Mouse (Mus musculus): ENCODE measurements around the gene Mbd4. TPM values are rescaled to one million over a fixed set of nuclear protein-coding genes. Genes with fewer than 3 reads are reported as not detected.
"Not testable (repeated sequence)": the region's sequence is repeated elsewhere in the genome, so short reads cannot be mapped to it uniquely, and the experiment has no call there.

Mbd4 gene
- polyA plus RNA-seq, 1 experiment from 2014 or later: 20.9 TPM

DNA sequence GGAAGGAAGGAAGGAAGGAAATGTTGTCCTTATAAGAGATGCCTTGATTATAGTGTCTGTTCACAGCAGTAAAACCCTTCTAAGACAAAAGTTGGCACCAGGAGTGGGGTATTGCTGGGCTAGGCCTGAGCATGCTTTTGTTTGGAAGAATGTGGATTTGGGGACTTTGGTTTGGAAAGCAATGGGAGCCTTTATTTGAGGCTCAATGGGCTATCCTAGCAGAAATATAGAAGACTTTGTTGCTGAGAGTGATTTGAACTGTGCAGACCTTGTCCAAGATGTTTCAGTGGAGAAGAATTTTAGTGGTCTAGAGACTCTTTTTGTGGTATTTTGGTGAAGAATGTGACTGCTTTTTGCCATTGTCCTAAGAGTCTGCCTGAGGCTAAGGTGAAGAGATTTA is 19.3 kb downstream of the Mbd4 start:
- no peak overlapping the region for H3K4me3 ChIP-seq (ENCODE audit: low read length)
- H3K9me3 ChIP-seq (ENCODE audit: control insufficient read depth, low read length): no peaks in the 10 kb centered on the region
- no peaks in the 10 kb centered on the region for H3K27me3 ChIP-seq (ENCODE audit: control insufficient read depth, insufficient read depth, low read length)
- H3K36me3 ChIP-seq (ENCODE audit: control insufficient read depth, insufficient read depth, low read length): no peaks in the 10 kb centered on the region
- no peak overlapping the region for H3K4me2 ChIP-seq (replicated peaks; ENCODE audit: low read depth, low read length)
- no peak for ATAC-seq (ENCODE audit: low FRiP score, low TSS enrichment)
- H3K9ac ChIP-seq (ENCODE audit: low read depth, low read length): no peak overlapping the region
- no peak overlapping the region for H3K27ac ChIP-seq (ENCODE audit: low read depth, low read length)
- H3K4me1 ChIP-seq (ENCODE audit: control insufficient read depth, insufficient read depth, low read length): no peaks in the 10 kb centered on the region

DNA sequence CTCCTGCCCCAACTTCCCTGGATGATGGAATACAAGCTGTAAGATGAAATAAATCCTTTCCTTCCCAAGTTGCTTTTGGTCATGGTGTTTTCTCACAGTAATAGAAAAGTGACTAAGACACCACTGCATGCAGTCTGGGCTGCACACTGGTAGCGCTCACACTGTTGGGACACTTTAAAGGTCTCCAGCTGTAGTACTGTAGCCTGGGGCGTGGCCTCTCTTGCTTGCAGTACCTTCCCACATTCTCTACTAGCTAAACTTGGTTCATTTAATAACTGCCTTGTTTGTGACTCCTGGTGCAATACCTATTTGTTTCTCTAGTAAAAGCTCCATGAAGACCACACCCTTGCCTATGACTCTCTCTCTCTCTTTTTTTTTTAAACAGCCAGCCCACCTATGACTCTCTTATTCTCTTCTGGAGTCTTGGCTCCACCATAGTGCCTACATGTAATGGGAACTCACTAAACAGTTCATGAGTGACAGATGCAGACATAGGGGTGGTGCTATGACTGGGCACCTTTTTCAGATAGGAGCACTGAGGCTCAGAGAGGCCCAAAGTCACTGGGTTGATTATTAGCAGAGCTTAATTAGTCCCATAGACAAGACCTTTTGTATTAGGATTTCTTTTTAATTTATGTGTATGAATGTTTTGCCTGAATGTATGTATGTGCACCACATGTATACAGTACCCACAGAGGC is 20.9 kb downstream of the Mbd4 start:
- Histone ChIP-seq H3K4me3 (ENCODE audit: low read length) (no peak overlapping the region), H3K36me3 (ENCODE audit: control insufficient read depth, insufficient read depth, low read length) (no peaks in the 10 kb centered on the region), H3K4me2 (replicated peaks; ENCODE audit: low read depth, low read length) (no peak overlapping the region), H3K27ac (ENCODE audit: low read depth, low read length) (no peak overlapping the region), H3K4me1 (ENCODE audit: control insufficient read depth, insufficient read depth, low read length) (no peaks in the 10 kb centered on the region), H3K27me3 (ENCODE audit: control insufficient read depth, insufficient read depth, low read length) (no peaks in the 10 kb centered on the region), H3K9ac (ENCODE audit: low read depth, low read length) (no peak overlapping the region), H3K9me3 (ENCODE audit: control insufficient read depth, low read length) (no peaks in the 10 kb centered on the region)
- no peak for ATAC-seq (ENCODE audit: low FRiP score, low TSS enrichment)
- 84% methylated on average over 2 of the region's 2 CpGs for WGBS

DNA sequence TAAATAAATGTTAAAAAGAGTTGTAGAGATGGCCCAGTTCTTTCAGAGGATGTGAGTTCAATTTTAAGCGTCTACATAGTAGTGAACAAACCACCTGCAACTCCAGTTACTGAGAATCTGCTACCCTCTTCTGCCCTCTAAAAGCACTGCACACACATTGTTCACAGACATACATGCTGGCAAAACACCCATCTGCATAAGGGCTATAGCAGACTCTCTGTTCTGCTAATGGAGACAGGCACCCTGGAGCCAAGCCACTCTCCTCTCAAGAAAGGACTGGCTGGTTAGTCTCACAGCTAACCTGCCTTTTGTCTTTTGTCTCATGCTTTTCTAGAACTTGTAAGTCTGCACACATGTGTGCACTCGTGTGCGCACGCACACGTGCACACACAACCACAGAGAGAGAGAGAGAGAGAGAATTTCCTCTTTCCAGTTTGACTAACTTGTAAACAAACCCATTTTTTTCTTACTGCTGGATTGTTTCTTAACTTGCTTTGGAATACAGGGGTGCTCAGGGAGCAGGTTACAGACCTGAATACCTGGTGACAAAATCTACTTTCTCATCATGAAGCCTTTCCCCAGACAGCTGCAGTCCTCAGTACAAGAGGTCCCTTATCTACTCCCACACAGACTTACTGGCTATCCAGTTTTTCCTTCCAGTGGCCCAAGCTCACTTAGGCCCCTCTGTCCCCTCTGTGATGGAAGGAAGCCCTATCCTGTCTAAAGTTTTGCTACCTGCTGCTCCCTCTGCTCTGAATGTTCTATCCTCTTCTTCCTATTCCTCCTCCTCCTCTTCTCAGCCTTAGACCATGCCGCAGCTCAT is 22.2 kb downstream of the Mbd4 start:
- Histone ChIP-seq H3K27me3 (ENCODE audit: control insufficient read depth, insufficient read depth, low read length) (no peaks in the 10 kb centered on the region), H3K27ac (ENCODE audit: low read depth, low read length) (no peak overlapping the region), H3K36me3 (ENCODE audit: control insufficient read depth, insufficient read depth, low read length) (no peaks in the 10 kb centered on the region), H3K4me2 (replicated peaks; ENCODE audit: low read depth, low read length) (no peak overlapping the region), H3K4me3 (ENCODE audit: low read length) (no peak overlapping the region), H3K9ac (ENCODE audit: low read depth, low read length) (no peak overlapping the region), H3K4me1 (ENCODE audit: control insufficient read depth, insufficient read depth, low read length) (no peaks in the 10 kb centered on the region), H3K9me3 (ENCODE audit: control insufficient read depth, low read length) (no peaks in the 10 kb centered on the region)
- ATAC-seq (ENCODE audit: low FRiP score, low TSS enrichment): no peak
- 82% methylated on average over 6 of the region's 6 CpGs for WGBS

DNA sequence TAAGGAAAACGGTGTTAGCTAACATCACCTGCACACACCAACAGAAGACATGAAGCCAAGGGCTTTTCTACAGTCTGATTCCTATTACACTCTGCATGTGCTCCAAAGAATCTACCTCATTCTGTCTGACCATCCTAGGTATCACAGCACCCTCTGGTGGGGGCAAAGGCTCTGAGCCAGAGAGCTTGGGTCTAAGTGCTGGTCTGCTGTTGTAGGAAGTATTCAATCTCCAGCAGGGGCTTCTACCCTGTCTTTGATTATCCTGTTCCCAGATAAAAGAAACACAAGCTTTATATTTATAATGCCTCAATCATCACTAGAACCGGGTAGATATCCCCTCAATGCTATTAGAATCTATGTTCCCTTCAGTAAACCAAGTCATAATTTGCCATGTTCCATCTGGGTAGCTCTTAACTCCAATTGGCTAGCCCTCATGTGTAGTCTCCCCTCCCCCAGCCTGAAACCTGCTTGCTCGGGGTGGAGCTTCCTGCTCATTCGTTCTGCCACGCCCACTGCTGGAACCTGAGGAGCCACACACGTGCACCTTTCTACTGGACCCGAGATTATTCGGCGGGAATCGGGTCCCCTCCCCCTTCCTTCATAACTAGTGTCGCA is 29.2 kb downstream of the Mbd4 start:
- H3K36me3 ChIP-seq (ENCODE audit: control insufficient read depth, insufficient read depth, low read length); H3K27me3 ChIP-seq (ENCODE audit: control insufficient read depth, insufficient read depth, low read length); H3K27ac ChIP-seq (ENCODE audit: low read depth, low read length); H3K9ac ChIP-seq (ENCODE audit: low read depth, low read length); H3K9me3 ChIP-seq (ENCODE audit: control insufficient read depth, low read length); H3K4me1 ChIP-seq (ENCODE audit: control insufficient read depth, insufficient read depth, low read length): not testable (repeated sequence)
- ATAC-seq (ENCODE audit: low FRiP score, low TSS enrichment): peak; percentile 98
- H3K4me3 ChIP-seq (ENCODE audit: low read length): peak overlapping the region; percentile 17; the same call in 1 of the 2 replicates
- peak overlapping the region; percentile 21; the same call in 1 of the 2 replicates for H3K4me2 ChIP-seq (replicated peaks; ENCODE audit: low read depth, low read length)
- 6% methylated on average over 5 of the region's 11 CpGs for WGBS

DNA sequence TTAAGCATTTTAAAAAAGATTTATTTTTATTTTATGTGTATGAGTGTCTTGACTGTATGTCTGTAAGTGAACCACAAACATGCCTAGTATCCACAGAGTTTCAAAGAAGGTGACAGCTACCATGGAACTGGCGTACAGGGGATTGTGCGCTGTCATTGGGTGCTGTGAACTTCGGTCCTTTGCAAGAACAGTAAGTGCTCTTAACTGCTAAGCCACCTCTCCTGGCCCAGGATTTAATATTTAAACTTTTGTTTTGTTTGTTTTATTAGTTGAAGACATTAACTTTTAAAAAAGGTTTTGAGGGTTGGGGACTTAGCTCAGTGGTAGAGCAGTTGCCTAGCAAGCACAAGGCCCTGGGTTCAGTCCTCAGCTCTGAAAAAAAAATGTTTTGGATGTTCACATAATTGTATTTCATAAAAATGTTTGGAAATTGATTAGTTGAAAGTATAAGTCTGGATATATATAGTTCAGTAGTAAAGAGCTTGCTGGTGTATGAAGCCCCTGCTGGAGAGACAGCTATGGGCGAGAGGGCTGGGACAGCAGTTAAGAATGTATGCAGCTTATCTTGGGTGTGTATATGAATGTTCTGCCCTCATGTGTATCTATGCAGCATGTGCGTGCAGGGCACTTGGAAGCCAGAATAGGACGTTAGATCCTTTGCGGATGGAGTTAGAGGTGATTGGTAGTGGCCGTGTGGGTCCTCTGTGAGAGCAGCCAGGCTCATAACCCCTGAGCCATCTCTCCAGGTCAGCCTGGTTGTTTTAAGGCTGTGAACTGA is 31.8 kb downstream of the Mbd4 start:
- WGBS: 88% methylated on average over 8 of the region's 8 CpGs
- Histone ChIP-seq H3K27me3 (ENCODE audit: control insufficient read depth, insufficient read depth, low read length) (no peaks in the 10 kb centered on the region), H3K4me2 (replicated peaks; ENCODE audit: low read depth, low read length) (no peak overlapping the region), H3K27ac (ENCODE audit: low read depth, low read length) (no peak overlapping the region), H3K36me3 (ENCODE audit: control insufficient read depth, insufficient read depth, low read length) (no peaks in the 10 kb centered on the region), H3K9me3 (ENCODE audit: control insufficient read depth, low read length) (no peaks in the 10 kb centered on the region), H3K9ac (ENCODE audit: low read depth, low read length) (no peak overlapping the region), H3K4me3 (ENCODE audit: low read length) (no peak overlapping the region), H3K4me1 (ENCODE audit: control insufficient read depth, insufficient read depth, low read length) (no peaks in the 10 kb centered on the region)
- ATAC-seq (ENCODE audit: low FRiP score, low TSS enrichment): no peak

DNA sequence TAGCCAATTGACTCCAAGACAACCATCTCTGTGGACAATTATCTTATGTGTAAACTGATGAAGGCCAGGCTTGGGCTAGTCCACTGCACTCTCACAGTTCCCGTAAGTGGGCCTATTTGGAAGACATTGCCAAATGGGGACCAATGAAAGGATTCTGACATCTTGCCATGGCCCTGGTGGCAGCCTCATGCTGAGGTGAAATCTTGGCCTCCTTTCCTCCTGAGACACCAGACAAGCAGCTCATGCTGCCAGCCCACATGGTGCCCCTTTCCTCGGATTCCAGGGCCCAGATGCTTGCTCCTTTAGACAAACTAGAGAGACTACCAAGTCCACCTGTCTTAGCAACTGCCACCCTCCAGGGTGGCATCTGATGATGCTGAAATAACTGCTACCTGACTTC is 35.0 kb downstream of the Mbd4 start:
- Histone ChIP-seq H3K9ac (ENCODE audit: low read depth, low read length) (no peak overlapping the region), H3K27me3 (ENCODE audit: control insufficient read depth, insufficient read depth, low read length) (no peaks in the 10 kb centered on the region), H3K27ac (ENCODE audit: low read depth, low read length) (no peak overlapping the region), H3K4me1 (ENCODE audit: control insufficient read depth, insufficient read depth, low read length) (no peaks in the 10 kb centered on the region), H3K9me3 (ENCODE audit: control insufficient read depth, low read length) (no peaks in the 10 kb centered on the region), H3K4me2 (replicated peaks; ENCODE audit: low read depth, low read length) (no peak overlapping the region), H3K4me3 (ENCODE audit: low read length) (no peak overlapping the region), H3K36me3 (ENCODE audit: control insufficient read depth, insufficient read depth, low read length) (no peaks in the 10 kb centered on the region)
- ATAC-seq (ENCODE audit: low FRiP score, low TSS enrichment): no peak
- WGBS: 72% methylated on average over 2 of the region's 2 CpGs

DNA sequence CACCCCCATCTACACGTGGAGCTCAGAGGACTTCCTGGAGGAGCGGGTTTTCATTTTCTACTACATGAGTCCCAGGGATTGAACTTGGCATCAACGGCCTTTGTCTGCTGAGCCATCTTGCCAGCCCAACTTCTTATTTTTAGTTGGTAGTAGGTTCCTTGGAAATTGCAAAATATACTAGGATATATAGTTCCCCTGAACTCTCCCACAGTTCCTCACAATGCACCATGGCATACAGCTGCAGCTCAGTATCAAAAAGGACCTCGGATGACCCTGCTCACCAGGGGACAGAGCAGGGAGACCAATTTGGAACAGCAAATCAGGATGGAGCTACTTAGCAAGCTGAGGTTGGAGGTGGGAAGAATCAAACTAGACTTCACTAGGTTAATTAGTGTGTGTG is 38.1 kb downstream of the Mbd4 start:
- H3K9me3 ChIP-seq (ENCODE audit: control insufficient read depth, low read length): no peaks in the 10 kb centered on the region
- no peaks in the 10 kb centered on the region for H3K36me3 ChIP-seq (ENCODE audit: control insufficient read depth, insufficient read depth, low read length)
- no peak for ATAC-seq (ENCODE audit: low FRiP score, low TSS enrichment)

DNA sequence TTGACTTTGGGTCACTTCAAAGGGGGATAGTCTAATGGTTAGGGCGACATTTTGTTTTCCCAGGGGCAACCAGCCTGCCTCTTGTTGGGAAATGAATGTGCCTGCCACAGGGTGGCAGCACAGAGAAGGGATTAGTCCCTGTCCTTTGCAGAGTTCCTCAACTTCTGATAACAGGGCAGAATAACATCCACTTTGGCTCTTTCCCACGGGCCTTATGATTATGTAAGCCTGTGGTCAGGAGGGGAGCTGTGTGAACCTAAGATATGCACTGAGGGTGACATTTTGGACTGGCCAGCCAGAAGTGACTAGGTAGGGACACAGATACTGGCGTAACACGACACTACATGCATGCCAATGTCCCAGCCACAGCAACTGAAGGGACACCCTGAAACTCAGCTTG is 39.1 kb downstream of the Mbd4 start:
- Histone ChIP-seq H3K4me2 (replicated peaks; ENCODE audit: low read depth, low read length) (no peak overlapping the region), H3K36me3 (ENCODE audit: control insufficient read depth, insufficient read depth, low read length) (no peaks in the 10 kb centered on the region), H3K4me1 (ENCODE audit: control insufficient read depth, insufficient read depth, low read length) (no peaks in the 10 kb centered on the region), H3K9ac (ENCODE audit: low read depth, low read length) (0 out of 2 replicates have a peak overlapping the region, but pooled peaks have one; percentile 18), H3K9me3 (ENCODE audit: control insufficient read depth, low read length) (no peaks in the 10 kb centered on the region), H3K27me3 (ENCODE audit: control insufficient read depth, insufficient read depth, low read length) (no peaks in the 10 kb centered on the region), H3K27ac (ENCODE audit: low read depth, low read length) (no peak overlapping the region), H3K4me3 (ENCODE audit: low read length) (no peak overlapping the region)
- ATAC-seq (ENCODE audit: low FRiP score, low TSS enrichment): no peak
- WGBS: 37% methylated on average over 4 of the region's 4 CpGs

More for the DNA sequence above, 38.1 kb downstream of the Mbd4 start:
- Histone ChIP-seq H3K27ac (ENCODE audit: low read depth, low read length) (no peak overlapping the region), H3K27me3 (ENCODE audit: control insufficient read depth, insufficient read depth, low read length) (no peaks in the 10 kb centered on the region), H3K4me3 (ENCODE audit: low read length) (no peak overlapping the region), H3K4me2 (replicated peaks; ENCODE audit: low read depth, low read length) (no peak overlapping the region), H3K9ac (ENCODE audit: low read depth, low read length) (no peak overlapping the region), H3K4me1 (ENCODE audit: control insufficient read depth, insufficient read depth, low read length) (no peaks in the 10 kb centered on the region)
- 77% methylated on average over 4 of the region's 4 CpGs for WGBS

Measured in kidney, embryonic 14.5 days (tissue).